Mouse (Mus musculus) liver, embryonic 13.5 days (tissue): ENCODE results near the gene Srsf5. TPM values are rescaled to one million over a fixed set of nuclear protein-coding genes. Genes with fewer than 3 reads are reported as not detected.
"Not testable (repeated sequence)": the region's sequence is repeated elsewhere in the genome, so short reads cannot be mapped to it uniquely, and the experiment has no call there.

Experiments used
- ATAC-seq: fragments of 200-750 bp; cut with Nextera tagmentation; 2 replicates; pipeline ENCODE4 v1.8.0; 2017; ENCODE audit warnings: low read depth, mild to moderate bottlenecking, moderate number of reproducible peaks, moderate library complexity
- DNase-seq: peaks from one replicate; pipeline ENCODE4 v3.0.0; 2022
- H3K27ac ChIP-seq: fragments of 300-500 bp; sonication (generic); 2 replicates; pipeline ENCODE4 v1.5.1; 2015; ENCODE audit warnings: moderate library complexity, mild to moderate bottlenecking, inconsistent platforms
- H3K27me3 ChIP-seq: fragments of 300-500 bp; sonication (generic); 2 replicates; pipeline ENCODE4 v1.6.1; 2015; ENCODE audit warnings: mild to moderate bottlenecking, inconsistent platforms
- H3K36me3 ChIP-seq: fragments of 300-500 bp; sonication (generic); 2 replicates; pipeline ENCODE4 v1.6.1; 2015; ENCODE audit warnings: mild to moderate bottlenecking, inconsistent platforms
- H3K4me1 ChIP-seq: fragments of 300-500 bp; sonication (generic); replicated peaks from 2 replicates; pipeline ENCODE4 v1.6.1; 2015; ENCODE audit warnings: inconsistent platforms
- H3K4me2 ChIP-seq: fragments of 300-500 bp; sonication (generic); 2 replicates; pipeline ENCODE4 v1.6.1; 2015; ENCODE audit warnings: inconsistent platforms, mild to moderate bottlenecking, moderate library complexity
- H3K4me3 ChIP-seq: fragments of 300-500 bp; sonication (generic); replicated peaks from 2 replicates; pipeline ENCODE4 v1.5.1; 2015; ENCODE audit warnings: mild to moderate bottlenecking, inconsistent platforms
- H3K9ac ChIP-seq: fragments of 300-500 bp; sonication (generic); 2 replicates; pipeline ENCODE4 v1.6.1; 2015; ENCODE audit warnings: mild to moderate bottlenecking, inconsistent platforms
- H3K9me3 ChIP-seq: fragments of 300-500 bp; sonication (generic); replicated peaks from 2 replicates; pipeline ENCODE4 v1.6.1; 2016; ENCODE audit warnings: inconsistent platforms
- WGBS: fragments of 180-500 bp; shearing (Covaris S2); methylation state at CpG from one replicate; pipeline ENCODE4 v1.1.7; 2015; ENCODE audit not compliant: insufficient replicate concordance; 5-methylcytosine and 5-hydroxymethylcytosine counted together
- polyA plus RNA-seq: library from polyadenylated mRNA; unstranded; fragments of >200 nt; fragmentation: Nextera tagmentation; extraction: Ambion mirVana; gene quantifications from 2 replicates; pipeline ENCODE4 v1.2.1, GENCODE M21; 2015

Srsf5 gene
- polyA plus RNA-seq, 1 experiment from 2014 or later: 313 TPM

GRCm38 (mm10) chr12:80931402-80932140, 13.7 kb upstream of the Srsf5 start:
- whole genome bisulfite sequencing: 65% methylated on average over 3 of the region's 3 CpGs
- Histone ChIP-seq H3K27me3 (no peaks in the 10 kb centered on the region), H3K9me3 (no peaks in the 10 kb centered on the region), H3K4me3 (no peak overlapping the region), H3K36me3 (no peaks in the 10 kb centered on the region), H3K27ac (no peak overlapping the region), H3K4me2 (no peak overlapping the region), H3K4me1 (peaks cover 37% of the 10 kb centered on the region), H3K9ac (no peak overlapping the region)
- DNase-seq (no peak), ATAC-seq (no peak)

- WGBS: 84% methylated on average over 1 of the region's 1 CpGs
- Histone ChIP-seq H3K4me1 (peaks cover 36% of the 10 kb centered on the region), H3K4me2 (no peak overlapping the region), H3K4me3 (no peak overlapping the region), H3K9me3 (no peaks in the 10 kb centered on the region), H3K27ac (no peak overlapping the region), H3K27me3 (no peaks in the 10 kb centered on the region), H3K9ac (no peak overlapping the region), H3K36me3 (no peaks in the 10 kb centered on the region)
- ATAC-seq: no peak
- no peak for DNase-seq
Measured at GRCm38 (mm10) chr12:80932865-80933264, 12.4 kb upstream of the Srsf5 start.

- H3K4me1 ChIP-seq: peaks cover 43% of the 10 kb centered on the region
- H3K4me3 ChIP-seq: no peak overlapping the region
- H3K27me3 ChIP-seq: no peaks in the 10 kb centered on the region
- no peak for DNase-seq
- no peak overlapping the region for H3K9ac ChIP-seq
- H3K27ac ChIP-seq: no peak overlapping the region
- H3K4me2 ChIP-seq: no peak overlapping the region
- 0 out of 2 replicates have a peak, but pooled peaks cover 5% of the 10 kb centered on the region for H3K36me3 ChIP-seq
- no peak for ATAC-seq
- 73% methylated on average over 2 of the region's 2 CpGs for WGBS
- no peaks in the 10 kb centered on the region for H3K9me3 ChIP-seq
Measured at GRCm38 (mm10) chr12:80936751-80937150, 8.6 kb upstream of the Srsf5 start.

GRCm38 (mm10) chr12:80937331-80938029, 7.8 kb upstream of the Srsf5 start:
- Histone ChIP-seq H3K9ac (no peak overlapping the region), H3K36me3 (0 out of 2 replicates have a peak, but pooled peaks cover 5% of the 10 kb centered on the region), H3K4me1 (peaks cover 47% of the 10 kb centered on the region), H3K27ac (no peak overlapping the region), H3K4me2 (no peak overlapping the region), H3K4me3 (no peak overlapping the region), H3K27me3 (no peaks in the 10 kb centered on the region), H3K9me3 (no peaks in the 10 kb centered on the region)
- ATAC-seq (no peak), DNase-seq (no peak)
- WGBS: 67% methylated on average over 9 of the region's 9 CpGs

- peaks cover 59% of the 10 kb centered on the region for H3K4me1 ChIP-seq
- DNase-seq (no peak), ATAC-seq (no peak)
- no peak overlapping the region for H3K4me3 ChIP-seq
- WGBS: 49% methylated on average over 5 of the region's 5 CpGs
- no peaks in the 10 kb centered on the region for H3K9me3 ChIP-seq
- H3K27ac ChIP-seq: peak overlapping the region; percentile 72
- 0 out of 2 replicates have a peak, but pooled peaks cover 5% of the 10 kb centered on the region for H3K36me3 ChIP-seq
- H3K9ac ChIP-seq: no peak overlapping the region
- no peak overlapping the region for H3K4me2 ChIP-seq
- H3K27me3 ChIP-seq: no peaks in the 10 kb centered on the region
Measured at GRCm38 (mm10) chr12:80938642-80939041, 6.7 kb upstream of the Srsf5 start.

- Histone ChIP-seq H3K9ac (no peak overlapping the region), H3K27me3 (no peaks in the 10 kb centered on the region), H3K27ac (peak overlapping the region; percentile 72), H3K4me2 (no peak overlapping the region), H3K4me1 (peaks cover 64% of the 10 kb centered on the region), H3K36me3 (0 out of 2 replicates have a peak, but pooled peaks cover 5% of the 10 kb centered on the region), H3K4me3 (no peak overlapping the region), H3K9me3 (no peaks in the 10 kb centered on the region)
- DNase-seq (no peak), ATAC-seq (no peak)
- 66% methylated on average over 4 of the region's 4 CpGs for WGBS
Measured at GRCm38 (mm10) chr12:80939165-80939564, 6.1 kb upstream of the Srsf5 start.

GRCm38 (mm10) chr12:80941886-80942285, 3.4 kb upstream of the Srsf5 start:
- H3K27ac ChIP-seq: peak overlapping the region; percentile 97
- H3K9ac ChIP-seq: no peak overlapping the region
- 95% methylated on average over 3 of the region's 3 CpGs for WGBS
- H3K4me1 ChIP-seq: peaks cover 75% of the 10 kb centered on the region
- DNase-seq (no peak), ATAC-seq (no peak)
- H3K9me3 ChIP-seq: no peaks in the 10 kb centered on the region
- H3K27me3 ChIP-seq: no peaks in the 10 kb centered on the region
- no peak overlapping the region for H3K4me2 ChIP-seq
- H3K4me3 ChIP-seq: no peak overlapping the region
- peaks cover 11% of the 10 kb centered on the region for H3K36me3 ChIP-seq

GRCm38 (mm10) chr12:80943395-80943794, 1.9 kb upstream of the Srsf5 start:
- ATAC-seq (peak; percentile 70), DNase-seq (peak; percentile 56)
- H3K27me3 ChIP-seq: no peaks in the 10 kb centered on the region
- H3K4me1 ChIP-seq: peaks cover 76% of the 10 kb centered on the region
- no peaks in the 10 kb centered on the region for H3K9me3 ChIP-seq
- H3K4me3 ChIP-seq: peak overlapping the region; percentile 20; the same call in 1 of the 2 replicates
- H3K4me2 ChIP-seq: peak overlapping the region; percentile 76
- peak overlapping the region; percentile 97 for H3K27ac ChIP-seq
- peaks cover 25% of the 10 kb centered on the region for H3K36me3 ChIP-seq
- peak overlapping the region; percentile 47 for H3K9ac ChIP-seq
- 25% methylated on average over 3 of the region's 3 CpGs for WGBS

- WGBS: 53% methylated on average over 4 of the region's 4 CpGs
- no peaks in the 10 kb centered on the region for H3K9me3 ChIP-seq
- H3K36me3 ChIP-seq: peaks cover 31% of the 10 kb centered on the region
- H3K4me3 ChIP-seq: peak overlapping the region; percentile 84
- H3K4me1 ChIP-seq: peaks cover 74% of the 10 kb centered on the region
- peak overlapping the region; percentile 97 for H3K27ac ChIP-seq
- H3K9ac ChIP-seq: peak overlapping the region; percentile 47; the same call in 1 of the 2 replicates
- H3K4me2 ChIP-seq: peak overlapping the region; percentile 76
- no peak for ATAC-seq
- no peaks in the 10 kb centered on the region for H3K27me3 ChIP-seq
- DNase-seq: peak; percentile 8
Measured at GRCm38 (mm10) chr12:80944204-80944603, 1.1 kb upstream of the Srsf5 start.

GRCm38 (mm10) chr12:80944963-80945333, 356 bp upstream of the Srsf5 start:
- DNase-seq, ATAC-seq, H3K27me3 ChIP-seq, H3K9me3 ChIP-seq: not testable (repeated sequence)
- H3K9ac ChIP-seq: peak overlapping the region; percentile 91
- H3K4me2 ChIP-seq: peak overlapping the region; percentile 76
- peaks cover 68% of the 10 kb centered on the region for H3K4me1 ChIP-seq
- peaks cover 39% of the 10 kb centered on the region for H3K36me3 ChIP-seq
- peak overlapping the region; percentile 97 for H3K27ac ChIP-seq
- H3K4me3 ChIP-seq: peak overlapping the region; percentile 84
- WGBS: under 1% methylated on average over 9 of the region's 9 CpGs

- Histone ChIP-seq H3K4me2 (peak overlapping the region; percentile 76), H3K9me3 (no peaks in the 10 kb centered on the region), H3K27me3 (no peaks in the 10 kb centered on the region), H3K4me1 (peaks cover 63% of the 10 kb centered on the region), H3K36me3 (peaks cover 44% of the 10 kb centered on the region), H3K9ac (peak overlapping the region; percentile 91), H3K4me3 (peak overlapping the region; percentile 84), H3K27ac (peak overlapping the region; percentile 97)
- DNase-seq (peak; percentile 94), ATAC-seq (peak; percentile 92)
- WGBS: under 1% methylated on average over 47 of the region's 47 CpGs
Measured at GRCm38 (mm10) chr12:80945996-80946355, 672 bp downstream of the Srsf5 start.
